Mouse (Mus musculus): ENCODE data around the gene Vmn1r87. TPM values are rescaled to one million over a fixed set of nuclear protein-coding genes. Genes with fewer than 3 reads are reported as not detected.
"Not testable (repeated sequence)": the region's sequence is repeated elsewhere in the genome, so short reads cannot be mapped to it uniquely, and the experiment has no call there.

Vmn1r87 gene
- total RNA-seq (2014; rRNA removed; ENCODE audit: low replicate concordance) (not detected in 2 replicates), polyA plus RNA-seq (2015; fragmentation: Nextera tagmentation; extraction: Ambion mirVana) (not detected in 2 replicates)

DNA sequence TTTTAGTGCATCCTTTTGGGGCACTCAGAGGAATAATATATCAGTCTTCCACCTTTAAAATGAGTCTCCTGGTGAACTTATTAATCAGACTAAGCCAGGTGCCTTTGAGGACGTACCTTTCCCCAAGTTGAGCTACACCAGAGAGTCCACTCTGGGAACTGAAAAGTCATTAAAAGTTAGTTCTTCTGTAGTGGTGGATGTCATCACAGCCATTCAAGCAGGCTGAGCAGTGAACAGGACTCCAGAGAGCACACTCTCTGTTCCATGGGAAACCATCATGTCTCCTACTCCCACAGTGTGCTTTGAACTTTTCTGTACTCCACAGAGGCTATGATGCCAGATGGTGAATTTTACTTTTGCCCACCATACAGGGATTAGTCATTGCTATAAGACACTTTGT, at the start of gene Vmn1r87:
Vmn1r87 (minus strand) TSS at position 101 of the 400 bp plus-strand sequence.
- no peak within 1 kb of the TSS for H3K9ac ChIP-seq (replicated peaks; ENCODE audit: low read depth, low read length)
- H3K4me3 ChIP-seq (ENCODE audit: low read depth, low read length): no peak within 1 kb of the TSS
- H3K27me3 ChIP-seq (ENCODE audit: control insufficient read depth, insufficient read depth, low read length): no peaks in the 10 kb centered on the region
- WGBS: 70% methylated on average over 1 of the region's 1 CpGs
- no peaks in the 10 kb centered on the region for H3K4me1 ChIP-seq (ENCODE audit: control insufficient read depth, insufficient read depth)
- no peaks in the 10 kb centered on the region for H3K9me3 ChIP-seq (replicated peaks; ENCODE audit: control insufficient read depth, low read length)
- H3K36me3 ChIP-seq (replicated peaks; ENCODE audit: control insufficient read depth, insufficient read depth, low read length): no peaks in the 10 kb centered on the region
- no peak within 1 kb of the TSS for H3K4me2 ChIP-seq (ENCODE audit: low read depth, low read length)
- ATAC-seq (ENCODE audit: insufficient read depth, low read depth) (no peak), DNase-seq (ENCODE audit: low spot score) (no peak)
- H3K27ac ChIP-seq (ENCODE audit: low read depth): no peak within 1 kb of the TSS
- no peak for TF ChIP-seq CTCF (IDR thresholded peaks at IDR 0.05; ENCODE audit: low read depth)
- TF ChIP-seq EP300 (IDR thresholded peaks at IDR 0.05; ENCODE audit: low read depth): no peak

DNA sequence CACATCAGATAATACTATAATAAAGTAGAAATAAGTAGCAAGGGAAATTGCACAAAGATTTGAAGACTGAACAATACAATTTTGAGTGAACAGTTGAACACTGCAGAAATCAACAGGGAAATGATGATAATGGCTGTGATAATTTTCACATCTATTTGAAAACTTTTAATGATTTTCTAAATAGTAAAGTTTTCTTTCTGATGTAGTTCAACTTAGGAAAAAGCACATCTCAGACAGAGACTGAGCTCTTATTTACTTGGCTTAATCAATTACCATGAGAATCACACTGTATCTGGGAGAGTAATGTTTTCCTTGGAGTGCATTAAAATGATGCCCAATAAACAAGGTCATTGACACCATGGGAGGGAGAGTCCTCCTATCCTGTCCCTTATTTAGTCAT, 19.3 kb upstream of the Vmn1r87 start, which contains the start of gene Vmn1r88:
Vmn1r88 (plus strand) TSS at position 301 of the 400 bp plus-strand sequence.
- Histone ChIP-seq H3K4me3 (ENCODE audit: low read depth, low read length) (no peak within 1 kb of the TSS), H3K36me3 (replicated peaks; ENCODE audit: control insufficient read depth, insufficient read depth, low read length) (no peaks in the 10 kb centered on the region), H3K9me3 (replicated peaks; ENCODE audit: control insufficient read depth, low read length) (no peaks in the 10 kb centered on the region), H3K27ac (ENCODE audit: low read depth) (no peak within 1 kb of the TSS), H3K4me1 (ENCODE audit: control insufficient read depth, insufficient read depth) (no peaks in the 10 kb centered on the region), H3K9ac (replicated peaks; ENCODE audit: low read depth, low read length) (no peak within 1 kb of the TSS), H3K27me3 (ENCODE audit: control insufficient read depth, insufficient read depth, low read length) (no peaks in the 10 kb centered on the region), H3K4me2 (ENCODE audit: low read depth, low read length) (no peak within 1 kb of the TSS)
- TF ChIP-seq EP300 (IDR thresholded peaks at IDR 0.05; ENCODE audit: low read depth): no peak
- no peak for TF ChIP-seq CTCF (IDR thresholded peaks at IDR 0.05; ENCODE audit: low read depth)
- DNase-seq (ENCODE audit: low spot score) (no peak), ATAC-seq (ENCODE audit: insufficient read depth, low read depth) (no peak)

DNA sequence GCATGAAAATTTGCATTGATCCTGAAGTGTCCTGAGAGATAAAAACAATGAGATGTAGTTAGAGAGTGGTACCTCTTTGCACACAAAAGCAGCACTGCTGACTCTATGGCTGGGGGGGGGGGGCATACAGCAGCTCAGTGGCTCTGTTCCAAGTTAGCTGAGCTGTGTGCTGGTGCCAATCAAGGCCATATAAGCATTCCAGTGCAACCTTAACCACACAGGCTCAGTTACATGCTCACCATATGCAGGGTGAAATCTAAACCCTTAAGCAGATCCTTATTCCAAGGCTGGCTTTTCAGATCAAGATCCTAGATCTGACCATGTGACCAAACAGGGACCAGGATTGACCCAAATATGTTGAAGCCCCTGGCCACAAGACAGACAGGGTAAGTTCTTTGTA, 2.6 kb downstream of the Vmn1r87 start:
- TF ChIP-seq CTCF (IDR thresholded peaks at IDR 0.05; ENCODE audit: low read depth) (no peak), EP300 (IDR thresholded peaks at IDR 0.05; ENCODE audit: low read depth) (no peak)
- H3K9ac ChIP-seq (replicated peaks; ENCODE audit: low read depth, low read length): no peak overlapping the region
- no peak for ATAC-seq (ENCODE audit: insufficient read depth, low read depth)

DNA sequence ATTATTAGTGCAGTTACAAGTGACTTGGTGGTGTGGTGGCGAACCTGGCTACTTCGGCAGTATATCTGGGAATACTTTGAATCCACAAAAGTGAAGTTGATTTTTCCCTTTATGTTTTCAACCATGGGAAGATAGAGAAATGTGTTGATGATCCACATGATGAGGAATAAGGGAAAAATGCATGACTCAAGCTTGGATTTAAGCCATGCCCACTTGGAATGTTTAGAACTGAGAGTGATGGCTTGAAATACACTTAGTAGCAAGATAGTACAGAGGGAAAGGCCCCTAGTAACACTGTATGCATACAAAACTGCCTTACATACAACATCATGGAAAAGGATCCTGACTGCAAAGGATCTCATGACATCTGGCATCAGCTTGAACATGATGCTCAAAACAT, 8.1 kb downstream of the Vmn1r87 start:
- WGBS: 73% methylated on average over 2 of the region's 2 CpGs
- Histone ChIP-seq H3K36me3 (replicated peaks; ENCODE audit: control insufficient read depth, insufficient read depth, low read length) (no peaks in the 10 kb centered on the region), H3K4me3 (ENCODE audit: low read depth, low read length) (no peak overlapping the region), H3K4me1 (ENCODE audit: control insufficient read depth, insufficient read depth) (no peaks in the 10 kb centered on the region), H3K9ac (replicated peaks; ENCODE audit: low read depth, low read length) (no peak overlapping the region), H3K9me3 (replicated peaks; ENCODE audit: control insufficient read depth, low read length) (no peaks in the 10 kb centered on the region), H3K4me2 (ENCODE audit: low read depth, low read length) (no peak overlapping the region), H3K27ac (ENCODE audit: low read depth) (no peak overlapping the region), H3K27me3 (ENCODE audit: control insufficient read depth, insufficient read depth, low read length) (no peaks in the 10 kb centered on the region)
- ATAC-seq (ENCODE audit: insufficient read depth, low read depth) (no peak), DNase-seq (ENCODE audit: low spot score) (no peak)
- TF ChIP-seq CTCF (IDR thresholded peaks at IDR 0.05; ENCODE audit: low read depth) (no peak), EP300 (IDR thresholded peaks at IDR 0.05; ENCODE audit: low read depth) (no peak)

More for the DNA sequence above, 2.6 kb downstream of the Vmn1r87 start:
- H3K4me3 ChIP-seq (ENCODE audit: low read depth, low read length): no peak overlapping the region
- no peak overlapping the region for H3K4me2 ChIP-seq (ENCODE audit: low read depth, low read length)
- H3K4me1 ChIP-seq (ENCODE audit: control insufficient read depth, insufficient read depth): no peaks in the 10 kb centered on the region
- H3K36me3 ChIP-seq (replicated peaks; ENCODE audit: control insufficient read depth, insufficient read depth, low read length): no peaks in the 10 kb centered on the region
- H3K9me3 ChIP-seq (replicated peaks; ENCODE audit: control insufficient read depth, low read length): no peaks in the 10 kb centered on the region
- H3K27ac ChIP-seq (ENCODE audit: low read depth): no peak overlapping the region
- H3K27me3 ChIP-seq (ENCODE audit: control insufficient read depth, insufficient read depth, low read length): no peaks in the 10 kb centered on the region
- no peak for DNase-seq (ENCODE audit: low spot score)

DNA sequence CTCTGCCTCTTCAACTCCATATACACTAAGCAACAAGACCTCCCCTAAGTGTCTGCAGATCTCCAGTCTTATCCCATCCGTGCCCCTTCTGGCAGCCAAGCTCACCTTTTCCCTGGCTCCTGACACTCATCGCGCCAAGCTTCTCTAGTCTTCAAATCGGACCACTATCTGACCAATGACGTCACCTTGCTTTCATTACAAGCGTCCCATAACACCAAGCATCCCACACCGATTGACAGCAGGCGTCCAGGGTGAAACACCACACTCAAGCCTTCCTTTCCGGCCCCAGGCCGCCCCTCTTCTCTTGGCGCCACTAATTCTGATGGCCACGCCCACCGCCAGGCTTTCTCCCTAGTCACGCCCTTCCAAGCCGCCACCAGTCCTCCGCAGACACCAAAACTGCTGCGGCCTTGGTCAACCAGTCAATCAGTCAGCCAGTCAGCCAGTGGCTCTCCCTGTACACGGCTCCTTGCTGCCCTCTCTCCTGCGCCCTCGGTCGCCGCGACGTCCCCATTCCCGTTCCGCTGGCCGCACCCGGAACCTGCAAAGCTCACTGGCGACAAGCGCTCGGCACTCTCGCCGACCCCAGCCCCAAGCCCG, 16.3 kb downstream of the Vmn1r87 start:
- DNase-seq (ENCODE audit: low spot score); H3K9ac ChIP-seq (replicated peaks; ENCODE audit: low read depth, low read length); H3K36me3 ChIP-seq (replicated peaks; ENCODE audit: control insufficient read depth, insufficient read depth, low read length); H3K4me3 ChIP-seq (ENCODE audit: low read depth, low read length); H3K27ac ChIP-seq (ENCODE audit: low read depth); H3K4me1 ChIP-seq (ENCODE audit: control insufficient read depth, insufficient read depth); H3K27me3 ChIP-seq (ENCODE audit: control insufficient read depth, insufficient read depth, low read length); H3K9me3 ChIP-seq (replicated peaks; ENCODE audit: control insufficient read depth, low read length): not testable (repeated sequence)
- H3K4me2 ChIP-seq (ENCODE audit: low read depth, low read length): peak overlapping the region; percentile 33; the same call in 1 of the 2 replicates
- WGBS: 2% methylated on average over 8 of the region's 34 CpGs
- ATAC-seq (ENCODE audit: insufficient read depth, low read depth): peak; percentile 53

DNA sequence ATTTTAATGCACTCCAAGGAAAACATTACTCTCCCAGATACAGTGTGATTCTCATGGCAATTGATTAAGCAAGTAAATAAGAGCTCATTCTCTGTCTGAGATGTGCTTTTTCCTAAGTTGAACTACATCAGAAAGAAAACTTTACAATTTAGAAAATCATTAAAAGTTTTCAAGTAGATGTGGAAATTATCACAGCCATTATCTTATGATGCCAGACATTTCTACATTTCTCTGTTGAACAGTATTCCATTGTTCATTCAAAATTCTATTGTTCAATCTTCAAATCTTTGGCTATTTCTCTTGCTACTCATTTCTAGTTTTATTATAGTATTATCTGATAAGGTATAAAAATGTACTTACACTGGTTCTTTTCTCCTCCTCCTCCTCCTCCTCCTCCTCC, 20.1 kb downstream of the Vmn1r87 start, which contains the start of gene Vmn1r86:
Vmn1r86 (minus strand) TSS at position 101 of the 400 bp plus-strand sequence.
- no peak within 1 kb of the TSS for H3K9ac ChIP-seq (replicated peaks; ENCODE audit: low read depth, low read length)
- H3K36me3 ChIP-seq (replicated peaks; ENCODE audit: control insufficient read depth, insufficient read depth, low read length): no peaks in the 10 kb centered on the region
- H3K27me3 ChIP-seq (ENCODE audit: control insufficient read depth, insufficient read depth, low read length): no peaks in the 10 kb centered on the region
- H3K27ac ChIP-seq (ENCODE audit: low read depth): no peak within 1 kb of the TSS
- ATAC-seq (ENCODE audit: insufficient read depth, low read depth) (no peak), DNase-seq (ENCODE audit: low spot score) (no peak)
- no peaks in the 10 kb centered on the region for H3K9me3 ChIP-seq (replicated peaks; ENCODE audit: control insufficient read depth, low read length)
- H3K4me1 ChIP-seq (ENCODE audit: control insufficient read depth, insufficient read depth): no peaks in the 10 kb centered on the region
- TF ChIP-seq EP300 (IDR thresholded peaks at IDR 0.05; ENCODE audit: low read depth): no peak
- no peak within 1 kb of the TSS for H3K4me2 ChIP-seq (ENCODE audit: low read depth, low read length)
- no peak within 1 kb of the TSS for H3K4me3 ChIP-seq (ENCODE audit: low read depth, low read length)
